Mouse (Mus musculus) myocyte (in vitro differentiated cells): ENCODE results near the gene Gm28635.

Experiments
- E2F4 ChIP-seq: IDR thresholded peaks from one replicate; pipeline ENCODE4 v1.6.1; 2011; ENCODE audit warnings: mild to moderate bottlenecking, control low read depth, moderate library complexity; ENCODE audit not compliant: insufficient read depth
- MYOD1 ChIP-seq, 3 experiments: IDR thresholded peaks; one replicate each; pipeline ENCODE4 v1.6.1; 2011; ENCODE audit warnings: control low read depth in 2 of 3, low read depth in 2 of 3, mild to moderate bottlenecking in 2 of 3, moderate library complexity in 1 of 3; ENCODE audit not compliant: insufficient read length in 2 of 3, control insufficient read depth in 1 of 3
- POLR2A ChIP-seq: IDR thresholded peaks from one replicate; pipeline ENCODE4 v1.6.1; 2011; ENCODE audit warnings: low read depth, mild to moderate bottlenecking, control low read depth, moderate library complexity; ENCODE audit not compliant: insufficient read length
- POLR2AphosphoS2 ChIP-seq: IDR thresholded peaks from one replicate; pipeline ENCODE4 v1.6.1; 2011; ENCODE audit warnings: low read depth, control low read depth; ENCODE audit not compliant: insufficient read length
- USF1 ChIP-seq: IDR thresholded peaks from one replicate; pipeline ENCODE4 v1.6.1; 2011; ENCODE audit warnings: low read depth, mild to moderate bottlenecking, control low read depth, moderate library complexity

DNA sequence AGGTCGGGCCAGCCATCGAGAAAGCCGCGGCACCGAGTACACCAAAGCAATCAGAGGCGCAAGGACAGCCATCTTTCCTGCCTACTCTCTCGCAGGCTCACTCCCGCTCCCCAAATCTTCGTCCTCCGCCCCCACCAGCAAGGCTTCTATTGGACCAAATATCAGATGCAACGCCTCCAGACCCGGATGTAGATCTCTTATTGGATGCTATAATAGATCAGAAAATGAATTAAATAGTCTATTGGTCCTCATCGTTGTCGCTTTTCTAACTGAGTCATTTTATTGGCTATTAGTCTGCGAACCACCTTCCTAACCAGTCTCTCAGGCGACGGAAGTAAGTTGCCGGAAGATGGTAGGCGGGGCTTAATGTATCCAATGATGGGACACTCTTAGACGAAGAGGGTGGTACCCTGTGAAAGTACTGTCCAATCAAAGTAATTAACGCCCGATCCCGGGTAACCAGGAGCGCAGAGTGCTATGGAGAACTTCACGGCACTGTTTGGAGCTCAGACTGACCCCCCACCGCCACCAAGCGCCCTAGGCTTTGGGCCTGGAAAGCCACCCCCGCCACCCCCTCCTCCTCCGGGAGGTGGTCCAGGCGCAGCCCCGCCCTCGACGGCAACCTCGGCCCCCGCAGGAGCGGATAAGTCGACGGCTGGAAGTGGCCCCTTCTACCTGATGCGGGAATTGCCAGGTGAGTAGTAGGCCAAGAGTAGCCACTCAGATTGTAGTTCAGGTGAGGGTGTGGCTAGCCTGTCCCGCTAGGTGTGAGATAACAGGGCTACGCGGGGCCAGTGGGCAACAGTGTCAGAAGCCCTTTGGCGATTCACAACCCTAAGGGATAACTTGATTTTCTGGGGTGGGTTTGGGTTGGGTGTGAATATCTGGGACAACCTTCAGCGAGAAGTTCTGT, at the start of gene Gm28635, which contains the start of gene Med19:
- TF ChIP-seq USF1 (no peak), E2F4 (peak; percentile 50), POLR2A (peak; percentile 65), MYOD1 (IDR thresholded peaks at IDR 0.05; ENCODE audit: control insufficient read depth in 1 of 3, insufficient read length in 2 of 3, low read depth in 2 of 3) (no peak), POLR2AphosphoS2 (peak; percentile 78)
